Mouse (Mus musculus) mouse trophoblast stem cell (cell line): ENCODE results near the gene Lacc1.

Experiments
- in situ Hi-C, 2 experiments: fragments of 300-500 bp; cut with MseI, MboI; formaldehyde crosslinking; loops; 2 replicates in 1 of 2; 3 replicates in 1 of 2; pipeline ENCODE4 v1.15.1; 2025

Gene Lacc1

GRCm38 (mm10) chr14:76981176-76981575 is 55.5 kb downstream of the Lacc1 start:
- in situ Hi-C loops, result no loop called here

GRCm38 (mm10) chr14:76979569-76979968 is 57.1 kb downstream of the Lacc1 start:
- in situ Hi-C loops, result no loop called here
